Mouse (Mus musculus) right cerebral cortex, adult 2 months (tissue): Measurements from ENCODE around the gene Mllt3.

Experiments used
- DNase-seq, 2 experiments: peaks; one replicate each; pipeline ENCODE4 v3.0.0; 2021 to 2022; ENCODE audit warnings: low spot score in 2 of 2

The Mllt3 gene

DNA sequence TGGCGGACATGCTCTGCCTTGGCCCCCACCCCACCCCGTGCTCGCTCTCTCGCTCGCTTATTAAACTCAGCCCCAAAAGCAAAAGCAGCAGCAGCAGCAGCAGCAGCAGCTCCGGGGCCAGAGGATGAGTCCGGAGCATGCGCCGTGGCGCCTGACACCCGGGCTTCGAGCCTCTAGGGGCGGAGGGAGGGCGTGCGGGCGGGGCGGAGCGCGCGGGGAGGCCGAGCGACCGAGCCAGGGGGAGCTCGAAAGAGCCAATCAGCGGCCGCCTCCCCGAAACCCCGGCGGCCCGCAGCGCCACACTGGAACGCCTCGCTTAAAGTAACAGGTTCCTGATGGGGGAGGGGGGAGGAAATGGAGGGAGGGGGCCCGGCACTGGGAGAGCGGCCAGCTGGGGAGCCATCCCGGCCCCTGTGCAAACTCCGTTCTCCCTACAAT lies at the start of gene Mllt3:
Gene Mllt3, minus strand, starts transcription at position 149 of the 438 bp plus-strand sequence.
- peak; percentile 90 to 91 for DNase-seq

DNA sequence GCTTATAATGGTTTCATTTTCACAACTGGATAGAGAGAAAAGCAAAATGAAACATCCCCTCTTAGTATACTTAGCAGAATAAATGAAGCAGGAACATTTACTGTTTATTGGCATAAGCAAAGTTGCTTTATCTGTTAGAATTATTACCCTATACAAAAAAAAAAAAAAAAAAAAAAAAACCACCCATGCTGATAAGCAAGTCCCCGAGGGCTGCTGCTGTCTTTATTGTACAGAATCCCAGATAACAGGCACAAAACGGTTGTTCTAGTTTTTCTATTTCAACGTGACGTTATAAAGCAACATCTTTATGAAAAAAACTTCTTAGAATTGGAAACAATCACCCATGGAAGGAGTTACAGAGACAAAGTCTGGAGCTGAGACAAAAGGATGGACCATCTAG lies 49.2 kb upstream of the Mllt3 start:
- no peak for DNase-seq

DNA sequence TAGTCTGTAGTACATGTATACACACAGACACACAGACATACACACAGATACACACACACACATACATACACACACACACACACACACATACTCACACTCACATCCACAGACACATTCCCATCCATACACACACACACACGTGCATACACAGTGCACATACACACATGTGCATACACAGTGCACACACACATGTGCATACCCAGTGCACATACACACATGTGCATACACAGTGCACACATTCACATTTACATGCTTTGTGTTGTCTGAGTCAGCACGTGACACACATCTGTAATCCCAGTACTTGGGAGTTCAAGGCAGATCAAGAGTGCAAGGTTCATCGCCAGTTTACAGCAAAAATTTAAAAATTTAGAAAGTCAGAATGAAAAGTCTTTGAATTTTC lies 48.7 kb upstream of the Mllt3 start:
- no peak for DNase-seq

DNA sequence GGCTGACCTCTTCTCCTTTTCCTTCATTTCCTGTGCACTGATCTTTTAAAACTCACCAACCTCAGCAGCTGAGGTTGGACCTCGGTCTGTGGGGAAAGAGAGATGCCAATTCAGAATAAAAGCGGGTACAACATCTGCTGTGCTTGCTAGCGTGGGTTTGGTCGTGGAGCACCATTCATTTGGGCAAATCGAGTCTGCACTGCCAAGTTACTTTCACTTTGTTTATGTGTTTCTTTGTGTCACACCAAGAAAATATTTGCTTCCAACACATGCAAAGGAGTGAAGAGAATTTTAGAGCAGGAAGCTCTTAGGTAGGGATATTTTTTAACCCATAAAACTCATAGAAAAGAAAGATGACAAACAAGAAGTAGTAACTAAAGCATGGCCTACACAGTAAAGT lies 48.3 kb upstream of the Mllt3 start:
- no peak for DNase-seq

DNA sequence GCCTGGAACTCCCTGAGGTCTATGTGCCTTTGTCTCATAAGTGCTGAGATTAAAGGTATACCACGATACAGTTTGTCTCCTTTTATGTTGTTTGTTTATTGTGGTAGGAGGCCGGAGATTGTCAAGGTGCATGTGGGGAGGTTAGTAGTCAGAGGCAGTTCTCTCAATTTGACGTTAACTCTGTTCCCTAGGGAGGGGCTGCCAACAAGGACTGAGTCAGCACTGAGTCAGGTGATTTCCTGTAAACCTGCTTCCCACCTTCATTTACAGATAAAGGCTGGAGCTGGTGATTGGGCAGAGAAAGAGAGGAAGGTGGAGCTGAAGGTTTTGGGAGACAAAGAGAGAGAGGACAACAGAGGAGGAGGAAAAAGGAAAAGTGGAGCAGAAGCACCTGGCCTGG lies 45.8 kb upstream of the Mllt3 start:
- DNase-seq = no peak

DNA sequence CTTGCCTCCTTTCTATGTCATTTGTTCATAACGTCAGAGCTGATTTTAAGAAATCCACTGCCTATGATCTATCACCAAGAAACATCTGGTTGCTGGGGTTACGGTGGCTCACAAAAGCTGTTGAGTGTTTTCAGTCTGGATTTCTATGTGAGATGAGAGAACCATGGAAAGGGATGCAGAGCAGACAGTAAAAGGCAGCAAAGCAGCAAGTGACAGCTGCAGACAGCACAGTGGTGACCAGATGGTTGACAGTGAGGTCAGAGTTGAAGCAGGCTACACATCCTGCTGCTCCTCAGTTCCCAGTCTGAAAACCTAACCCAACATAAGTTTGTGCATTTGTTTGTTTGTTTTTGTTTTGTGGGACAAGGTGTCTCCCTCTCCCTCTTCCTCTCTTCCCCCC lies 42.2 kb upstream of the Mllt3 start:
- DNase-seq = no peak

DNA sequence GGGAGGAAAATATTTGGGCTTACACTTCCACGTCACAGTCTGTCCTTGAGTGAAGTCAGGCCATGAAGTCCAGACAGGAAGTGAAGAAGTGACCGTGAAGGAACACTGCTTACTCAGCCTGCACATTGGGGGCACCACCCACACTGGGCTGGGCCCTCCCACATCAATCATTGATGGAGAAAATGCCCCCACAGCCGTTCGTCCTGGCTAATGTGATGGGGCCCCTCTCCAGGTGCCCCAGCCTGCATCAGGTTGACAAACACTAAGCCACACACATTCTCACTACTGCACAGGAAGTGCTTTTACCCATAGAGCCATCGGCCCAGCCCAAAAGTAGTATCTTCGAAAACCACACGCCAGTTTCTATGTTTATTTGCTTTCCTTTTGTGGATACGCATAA lies 13.1 kb upstream of the Mllt3 start:
- no peak for DNase-seq

DNA sequence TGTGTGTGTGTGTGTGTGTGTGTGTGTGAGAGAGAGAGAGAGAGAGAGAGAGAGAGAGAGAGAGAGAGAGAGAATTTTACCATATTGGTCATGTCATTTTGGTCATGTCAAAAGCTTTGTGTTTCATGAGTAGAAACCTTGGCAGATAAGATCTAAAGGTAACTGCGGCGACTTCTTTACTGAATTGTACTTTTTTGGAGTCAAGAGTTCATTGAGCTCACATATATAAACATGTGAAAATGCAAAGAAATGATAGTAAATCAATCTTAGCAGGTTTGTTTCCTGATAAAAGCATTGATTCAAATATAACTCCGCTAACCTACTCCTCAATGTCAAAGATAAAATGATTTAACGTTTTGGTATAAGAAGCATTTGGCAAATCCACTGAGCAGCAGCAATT lies 12.0 kb upstream of the Mllt3 start:
- DNase-seq = no peak

DNA sequence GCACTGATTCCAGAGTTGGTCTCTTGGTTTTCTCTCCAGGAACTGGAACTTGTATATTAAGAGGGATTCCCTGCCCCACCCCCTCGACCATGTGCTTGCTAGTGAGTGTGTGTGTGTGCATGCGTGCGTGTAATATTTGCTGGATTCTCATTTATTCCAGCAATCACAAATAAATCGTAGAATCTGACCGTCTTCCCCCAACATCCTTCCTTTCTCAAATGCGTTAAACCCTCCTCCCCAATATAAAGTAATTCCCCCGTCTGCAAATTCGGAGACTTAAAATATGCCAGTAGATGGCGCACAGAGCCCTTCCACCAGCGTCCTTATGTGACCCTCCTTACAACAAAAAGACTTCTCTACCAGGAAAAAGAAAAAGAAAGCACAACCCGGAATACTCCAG lies 2.2 kb upstream of the Mllt3 start:
- DNase-seq = peak; percentile 57 to 63

DNA sequence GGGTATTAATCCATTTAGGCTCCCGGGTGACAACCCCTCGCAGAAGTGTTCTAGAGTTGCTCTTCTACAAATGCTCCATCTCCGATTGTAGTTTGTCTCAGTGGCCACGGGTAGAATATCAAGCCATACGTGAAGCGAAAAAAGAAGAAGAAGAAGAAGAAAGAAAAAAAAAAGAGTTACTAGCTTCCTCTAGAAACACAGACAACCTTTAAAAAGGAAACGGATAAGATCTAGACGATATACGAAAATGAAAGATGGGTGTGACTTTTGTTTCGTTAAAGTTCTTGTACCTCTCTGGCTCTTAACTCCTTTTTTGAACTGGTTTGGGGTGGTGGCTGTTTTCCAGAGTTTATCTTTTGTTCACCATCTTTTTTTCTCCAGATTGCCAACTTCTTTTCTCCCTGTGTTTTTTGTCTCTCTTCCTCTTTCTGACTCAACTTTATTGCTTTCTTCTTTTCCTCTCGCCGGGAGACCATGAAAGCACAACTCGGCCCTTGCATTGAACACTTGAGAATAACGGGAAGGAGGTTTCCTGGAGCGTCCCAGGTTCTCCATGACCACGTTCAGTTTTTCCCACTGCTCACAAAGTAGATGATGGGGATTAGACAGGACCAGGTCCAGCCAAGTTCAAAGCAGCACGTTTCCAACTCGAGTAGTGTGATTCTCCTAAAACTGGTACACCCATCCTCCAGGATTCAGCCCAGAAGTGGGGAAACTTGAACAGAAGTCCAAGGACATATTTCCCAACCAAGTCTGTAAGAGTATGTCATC lies 1.4 kb upstream of the Mllt3 start:
- DNase-seq = no peak

DNA sequence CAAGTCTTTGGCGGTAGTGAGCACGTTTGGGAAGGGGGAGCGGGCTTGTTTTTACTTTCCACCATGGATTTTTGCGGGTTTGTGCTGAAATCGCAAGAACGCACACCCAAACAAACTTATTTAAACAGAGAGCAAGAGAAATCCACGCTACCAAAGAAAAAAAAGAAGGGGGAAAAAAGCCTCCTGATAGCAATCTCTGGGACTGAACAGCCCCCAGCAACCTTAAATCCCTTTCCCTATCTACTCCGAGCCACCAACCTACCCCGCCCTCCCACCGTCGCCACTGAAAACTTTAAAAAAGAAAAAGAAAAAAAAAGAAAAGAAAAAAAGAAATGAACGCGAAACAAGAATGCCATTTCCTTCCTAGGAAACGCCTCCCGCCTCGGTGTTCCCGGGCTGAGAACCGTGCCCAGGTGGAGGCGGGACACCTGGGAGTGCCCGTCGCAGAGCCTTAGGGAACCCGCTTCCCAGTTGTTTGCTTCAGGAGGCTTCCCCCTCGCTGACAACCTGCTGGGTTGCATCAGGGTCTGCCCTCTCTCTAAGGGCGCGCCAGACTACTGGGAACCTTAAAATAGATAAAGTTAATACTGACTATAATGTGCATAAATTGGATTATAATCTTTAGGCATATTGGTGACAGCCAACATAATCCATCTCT lies 694 bp upstream of the Mllt3 start:
- peak in 1 of 2 experiments; percentile 11 for DNase-seq

DNA sequence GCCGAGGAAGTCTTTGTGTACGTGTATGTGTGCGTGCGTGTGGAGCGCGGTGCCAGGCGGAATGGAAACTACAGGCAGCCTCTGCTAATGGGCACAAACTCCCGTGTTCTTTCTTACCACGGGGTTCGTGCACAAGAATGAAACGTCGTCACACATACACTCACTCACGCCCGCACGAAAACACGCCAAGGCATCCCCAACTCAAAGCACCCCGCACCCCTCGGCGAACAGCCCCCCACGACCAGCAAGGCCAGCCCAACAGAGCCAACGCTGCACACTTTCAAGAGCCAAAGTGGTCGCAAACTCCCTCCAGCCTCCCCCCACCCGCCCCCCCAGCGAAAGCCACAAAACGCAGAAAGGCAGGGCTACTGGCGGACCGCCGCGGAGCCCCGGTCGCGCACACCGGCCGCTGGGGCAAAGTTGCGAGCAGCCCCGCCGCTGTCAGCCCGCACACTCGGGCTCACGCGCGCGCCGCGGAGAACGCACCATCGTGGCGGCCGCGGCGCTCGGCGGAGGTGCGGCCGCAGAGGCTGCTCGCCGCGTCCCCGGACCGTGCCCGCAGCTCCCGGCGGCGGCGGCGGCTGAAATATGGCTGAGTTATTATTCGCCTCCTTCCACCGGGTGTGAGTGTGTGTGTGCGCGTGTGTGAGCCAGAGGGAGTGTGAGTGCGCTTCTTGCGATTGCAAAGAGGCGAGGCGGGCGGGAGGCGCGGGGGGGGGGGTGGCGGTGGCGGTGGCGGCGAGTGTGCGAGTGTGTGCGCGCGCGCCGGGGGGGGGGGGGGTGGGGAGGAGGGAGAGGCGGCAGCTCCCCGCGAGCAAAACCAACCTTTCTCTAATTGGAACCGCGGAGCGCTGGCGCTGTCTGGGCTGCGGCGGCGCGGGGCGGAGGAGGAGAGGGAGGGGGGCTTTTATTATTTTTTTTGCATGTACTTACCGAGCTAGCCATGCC lies 739 bp downstream of the Mllt3 start:
- DNase-seq = peak; percentile 58 to 63

DNA sequence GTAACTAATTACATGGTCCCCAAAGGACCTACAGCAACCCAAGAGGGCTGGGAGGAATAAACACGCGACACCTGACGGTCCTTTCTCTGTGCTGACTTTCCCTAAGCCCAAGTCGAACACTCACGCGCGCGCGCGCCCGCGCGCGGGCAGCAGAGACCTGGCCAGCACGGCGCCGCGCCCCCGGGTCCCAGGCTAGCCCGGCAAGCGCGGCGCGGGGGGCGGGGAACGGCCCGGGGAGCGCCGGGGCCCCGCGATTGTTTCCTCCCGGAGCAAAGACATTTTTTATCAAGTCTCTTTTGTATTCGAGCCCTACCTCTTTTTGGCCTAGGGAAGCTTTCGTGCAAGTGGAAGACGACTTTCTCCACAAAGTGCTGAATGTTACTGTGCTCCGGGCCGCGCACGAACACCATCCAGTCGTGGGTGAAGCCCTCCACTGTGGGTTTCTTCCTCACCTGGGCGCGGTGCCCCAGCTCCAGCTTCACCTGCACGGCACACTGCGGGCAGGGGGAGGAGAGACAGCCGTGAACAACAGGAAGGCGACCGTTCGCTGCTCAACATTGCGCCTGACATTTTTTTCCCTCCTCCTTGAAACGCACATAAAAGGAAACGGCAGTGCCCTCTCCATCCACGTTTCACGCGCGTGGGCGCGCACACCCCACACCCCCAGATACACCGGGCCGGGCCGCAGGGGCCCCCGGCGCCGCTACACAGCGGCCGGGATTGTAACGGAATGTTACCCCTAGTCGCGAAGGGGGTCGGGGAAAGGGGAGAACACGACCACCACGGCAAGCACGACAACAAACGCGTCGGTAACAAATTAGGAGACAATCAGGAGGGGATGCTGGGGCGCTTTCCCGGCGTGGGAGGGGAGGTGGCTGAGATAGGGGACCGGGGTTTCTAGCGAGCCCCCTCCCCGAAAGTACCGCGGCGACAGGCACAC lies 1.7 kb downstream of the Mllt3 start:
- peak; percentile 31 to 43 for DNase-seq

DNA sequence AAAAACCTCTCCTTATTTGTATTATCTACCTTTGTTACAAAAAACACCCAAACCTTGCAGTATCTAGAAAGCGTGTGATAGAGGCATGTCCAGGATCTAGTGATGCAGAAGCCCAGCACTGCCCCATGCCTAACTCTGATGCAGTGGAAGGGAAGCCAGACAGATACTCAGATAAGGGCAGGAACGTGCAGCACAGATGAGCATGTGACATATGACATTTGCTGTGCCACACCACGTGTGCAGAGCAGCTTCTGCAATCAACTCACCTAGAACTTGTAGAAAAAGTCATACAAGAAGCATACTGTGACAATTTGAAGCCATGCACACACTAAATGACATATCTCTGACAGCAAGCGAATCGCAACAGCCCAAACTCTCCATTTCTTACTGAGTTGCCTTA lies 9.6 kb downstream of the Mllt3 start:
- DNase-seq = no peak

DNA sequence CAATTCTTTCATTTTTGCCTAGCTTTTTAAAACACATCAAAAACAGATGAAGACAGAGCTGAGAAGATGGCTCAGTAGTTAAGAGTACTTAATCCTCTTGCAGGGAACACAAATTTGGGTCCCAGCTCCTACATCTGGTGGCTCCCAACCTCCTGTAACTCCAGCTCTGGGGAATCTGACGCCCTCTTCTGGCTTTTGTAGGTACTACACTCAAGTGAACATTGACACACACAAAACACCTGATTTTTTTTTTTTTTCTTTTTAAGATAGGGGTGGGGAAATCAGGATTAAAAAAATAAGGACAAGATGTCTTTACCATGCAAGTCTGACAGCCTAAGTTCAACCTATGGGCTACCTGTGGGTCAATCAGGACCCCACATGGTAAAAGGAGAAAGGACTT lies 10.5 kb downstream of the Mllt3 start:
- DNase-seq = no peak

DNA sequence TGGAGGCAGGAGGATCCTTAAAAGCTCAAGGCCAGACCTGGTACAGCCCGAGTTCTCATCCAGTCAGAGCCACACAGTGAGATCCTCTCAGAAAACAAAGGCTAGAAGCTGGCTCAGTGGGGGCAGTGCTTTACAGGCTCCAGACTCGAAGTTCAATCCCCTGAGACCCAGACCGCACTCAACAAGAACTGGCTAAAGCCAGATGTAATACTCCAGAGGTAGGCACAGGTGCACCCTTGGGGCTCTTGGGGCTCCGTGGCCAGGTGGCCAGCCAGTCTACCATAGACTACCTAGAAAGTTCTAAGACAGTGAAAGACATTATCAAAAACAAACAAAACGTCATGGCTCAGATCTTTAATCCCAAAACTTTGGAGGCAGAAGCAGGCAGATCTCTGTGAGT lies 12.7 kb downstream of the Mllt3 start:
- DNase-seq = no peak

DNA sequence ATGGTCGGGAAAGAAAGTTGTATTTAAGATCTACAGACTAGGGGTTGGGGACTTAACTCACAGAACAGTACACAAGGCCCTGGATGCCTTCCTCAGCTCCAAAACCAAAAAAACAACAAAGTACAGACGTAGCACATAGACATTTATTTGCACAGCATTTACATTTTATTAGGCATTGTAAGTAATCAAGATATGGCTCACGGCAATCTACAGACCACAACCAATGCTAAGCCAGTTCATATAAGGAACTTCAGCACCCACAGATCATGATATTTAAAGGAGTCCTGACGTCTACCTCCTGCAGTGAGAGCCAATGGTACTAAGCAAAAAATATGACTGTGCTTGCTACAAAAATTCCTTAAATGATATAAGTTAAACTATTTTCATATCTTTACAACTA lies 13.5 kb downstream of the Mllt3 start:
- no peak for DNase-seq

DNA sequence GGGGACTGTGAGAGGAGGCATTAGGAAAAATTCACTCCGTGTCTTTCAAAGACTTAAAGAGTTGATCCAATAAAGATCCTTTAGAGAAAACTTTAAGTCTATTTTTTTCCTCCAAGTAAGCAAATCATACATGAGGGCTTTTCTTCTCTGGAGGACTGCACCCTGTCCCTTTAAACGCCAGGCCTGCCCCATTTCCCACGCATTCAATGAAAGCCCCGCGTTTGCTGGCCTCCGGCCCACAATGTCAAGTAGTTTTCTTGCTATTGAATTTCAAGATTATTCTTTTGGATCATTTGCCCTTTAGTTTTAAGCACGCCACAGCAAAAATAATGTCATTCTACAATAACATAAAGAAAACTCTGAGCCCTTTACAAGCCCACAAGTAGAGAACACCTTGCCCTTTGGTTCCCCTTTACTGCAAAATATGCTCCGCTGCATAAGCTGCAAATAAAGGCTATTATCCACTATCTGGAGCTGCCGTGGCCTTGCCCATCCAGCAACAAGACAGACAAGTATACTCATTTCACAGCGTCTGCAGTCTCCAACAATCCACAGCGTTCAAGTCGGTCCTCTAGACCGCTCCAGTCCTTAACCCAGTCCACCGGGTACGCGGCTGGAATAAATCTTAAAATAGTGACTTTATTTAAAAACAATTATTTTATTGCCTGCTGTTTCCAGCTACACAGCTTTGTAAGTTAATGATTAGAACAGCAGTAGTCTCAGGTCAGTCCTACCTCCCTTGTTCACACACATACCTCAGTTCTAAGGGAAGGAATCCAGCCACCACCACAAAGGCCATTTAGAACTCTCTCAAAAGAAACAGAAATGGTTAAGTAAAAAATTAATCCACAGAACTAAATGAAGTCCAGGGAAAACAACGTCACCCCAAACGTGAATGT lies 15.5 kb downstream of the Mllt3 start:
- no peak for DNase-seq

DNA sequence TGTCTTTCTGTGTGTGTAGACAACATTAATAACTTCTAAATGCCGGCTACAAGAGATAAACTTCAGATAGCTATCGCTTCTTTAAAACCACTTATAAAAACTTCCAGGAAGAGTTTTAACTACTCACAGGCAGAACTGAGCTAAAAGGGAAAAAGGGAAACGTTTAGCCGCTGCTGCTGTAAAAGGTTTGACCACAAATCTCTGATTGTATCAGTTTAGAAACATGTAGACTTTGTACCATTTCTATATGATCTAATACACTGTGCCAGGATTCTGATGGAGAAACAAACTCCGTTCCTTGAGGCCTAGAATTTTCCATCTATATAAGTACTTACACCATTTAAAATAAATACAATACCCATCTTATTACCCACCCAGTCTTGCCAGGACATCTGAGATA lies 17.4 kb downstream of the Mllt3 start:
- no peak for DNase-seq

DNA sequence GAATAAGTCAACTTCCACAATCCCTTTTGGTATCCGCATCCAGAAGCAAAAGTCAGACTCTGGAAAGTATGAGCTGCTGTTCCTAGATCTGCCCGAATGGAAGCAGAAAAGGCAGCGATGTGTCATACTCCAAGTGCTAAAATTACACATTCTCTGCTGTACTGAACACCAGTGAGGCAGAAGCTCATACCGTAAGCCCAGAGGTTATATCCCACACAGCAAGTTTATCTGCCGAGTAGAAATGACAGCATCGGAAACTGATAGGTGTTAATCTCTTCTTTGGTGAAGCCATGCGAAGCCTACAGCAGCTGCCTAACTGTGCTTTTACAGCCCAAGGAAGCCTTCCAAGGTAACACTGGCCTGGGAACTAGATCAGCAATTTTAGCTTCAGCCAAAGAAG lies 17.9 kb downstream of the Mllt3 start:
- DNase-seq = peak in 1 of 2 experiments; percentile 21
